Mouse (Mus musculus) bone marrow macrophage, adult 2 months (primary cell): Measurements from ENCODE around the gene Wdr82. TPM values are rescaled to one million over a fixed set of nuclear protein-coding genes. Genes with fewer than 3 reads are reported as not detected.

Experiments
- H3K27ac ChIP-seq: 2 replicates; pipeline ENCODE4 v1.5.1; 2012; ENCODE audit warnings: low read depth, low read length; ENCODE audit not compliant: insufficient read depth
- H3K4me1 ChIP-seq: 2 replicates; pipeline ENCODE4 v1.6.1; 2012; ENCODE audit warnings: low read length; ENCODE audit not compliant: control insufficient read depth, insufficient read depth
- H3K4me3 ChIP-seq: 2 replicates; pipeline ENCODE4 v1.5.1; 2012; ENCODE audit warnings: mild to moderate bottlenecking, low read length, moderate library complexity; ENCODE audit not compliant: insufficient read depth
- CTCF ChIP-seq: IDR thresholded peaks from 2 replicates; pipeline ENCODE4 v1.5.1; 2012; ENCODE audit warnings: low read depth, mild to moderate bottlenecking, low read length, moderate library complexity
- POLR2A ChIP-seq: IDR thresholded peaks from 2 replicates; pipeline ENCODE4 v1.6.1; 2012; ENCODE audit warnings: mild to moderate bottlenecking, low read depth, low read length, borderline replicate concordance
- polyA plus RNA-seq: library from polyadenylated mRNA; stranded (reverse); fragments of >200 nt; gene quantifications from 2 replicates; pipeline ENCODE4 v1.2.4, GENCODE M21; 2012; ENCODE audit not compliant: missing spikeins, insufficient read depth, insufficient read length

The Wdr82 gene
- 30.8 and 37.0 TPM in 2 replicates for polyA plus RNA-seq

DNA sequence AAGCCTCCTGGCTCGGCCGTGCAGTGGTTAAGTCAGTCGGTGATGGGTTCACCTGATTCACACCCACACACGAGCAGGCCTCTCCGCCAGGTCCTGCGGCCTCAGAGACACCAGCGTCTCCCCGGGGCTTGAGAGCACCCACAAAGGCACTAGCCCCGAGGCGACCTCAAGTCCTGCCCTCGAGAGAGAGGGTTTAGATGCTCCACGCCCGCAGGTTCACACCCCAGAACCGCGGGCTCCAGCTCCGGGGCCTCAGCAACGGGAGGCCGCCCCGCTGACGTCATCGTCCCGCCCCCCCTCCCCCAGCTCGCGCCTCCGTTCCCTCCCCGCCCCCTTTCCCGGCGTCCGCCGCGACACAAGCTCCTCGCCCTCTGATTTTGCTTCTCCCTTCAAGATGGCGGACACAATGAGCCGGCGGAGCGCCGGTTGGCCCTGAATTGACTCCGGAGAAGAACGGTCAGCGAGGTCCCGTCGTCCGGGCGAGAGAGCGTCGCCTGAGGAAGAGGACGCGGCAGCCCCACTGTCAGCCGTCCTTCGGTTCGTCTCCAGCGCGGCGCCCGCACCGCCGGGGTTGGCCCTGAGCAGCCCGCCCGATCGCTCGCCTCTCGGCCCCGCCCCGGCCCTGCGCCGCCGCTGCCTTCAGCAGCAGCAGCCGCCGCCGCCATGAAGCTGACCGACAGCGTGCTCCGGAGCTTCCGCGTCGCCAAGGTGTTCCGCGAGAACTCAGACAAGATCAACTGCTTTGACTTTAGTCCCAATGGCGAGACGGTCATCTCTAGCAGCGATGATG is at the start of gene Wdr82:
Gene Wdr82, plus strand, starts transcription at position 373 of the 790 bp plus-strand sequence.
- Histone ChIP-seq H3K4me3 (peak within 1 kb of the TSS; percentile 99), H3K27ac (peak within 1 kb of the TSS; percentile 88)

DNA sequence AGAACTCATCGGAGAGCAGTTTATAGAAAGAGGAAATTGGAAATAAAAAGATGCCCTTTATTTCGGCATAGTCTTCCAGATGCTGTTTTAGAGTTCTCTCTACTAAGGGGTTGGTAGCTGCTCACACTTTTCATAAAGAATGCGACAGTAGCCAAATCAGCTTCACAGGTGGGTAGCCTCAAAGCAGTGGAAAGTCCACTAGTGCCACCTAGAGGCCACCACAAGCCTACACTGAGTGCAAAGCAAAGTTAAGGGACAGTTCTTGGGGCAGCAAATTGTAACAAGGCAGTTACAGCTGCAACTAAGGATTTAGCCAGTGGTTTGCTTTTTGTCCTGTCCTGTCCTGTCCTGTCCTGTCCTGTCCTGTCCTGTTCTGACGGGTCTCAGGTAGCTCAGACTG is 47.1 kb upstream of the Wdr82 start:
- H3K4me3 ChIP-seq: no peak overlapping the region
- H3K27ac ChIP-seq: no peak overlapping the region
- no peak for TF ChIP-seq CTCF
- TF ChIP-seq POLR2A: no peak
- H3K4me1 ChIP-seq: no peaks in the 10 kb centered on the region

More for the DNA sequence above, at the start of gene Wdr82:
- peaks cover 17% of the 10 kb centered on the region for H3K4me1 ChIP-seq
- TF ChIP-seq POLR2A: no peak
- TF ChIP-seq CTCF: no peak

DNA sequence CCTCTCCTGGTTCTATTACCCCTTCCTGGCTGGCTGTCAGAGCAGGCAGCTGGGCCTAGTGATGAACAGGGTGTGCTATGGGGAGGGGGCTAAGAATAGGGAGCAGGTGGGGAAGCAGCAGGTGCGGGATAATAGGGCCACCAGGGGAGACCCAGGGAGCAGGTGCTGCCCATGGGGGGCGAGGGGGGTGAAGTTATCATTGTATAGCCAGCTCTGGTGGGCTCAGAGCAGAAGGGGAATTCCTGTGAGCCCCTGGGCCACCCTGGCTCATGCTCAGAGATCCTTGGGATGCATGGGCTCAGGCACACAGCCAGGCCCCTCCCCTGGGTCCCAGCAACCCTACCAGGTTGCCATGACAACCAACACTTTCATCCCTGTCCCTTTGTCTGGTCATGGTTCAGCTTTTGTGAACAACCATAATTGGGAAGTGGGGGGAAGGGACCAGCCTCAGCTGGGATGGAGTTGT is 43.9 kb upstream of the Wdr82 start:
- Histone ChIP-seq H3K4me1 (no peaks in the 10 kb centered on the region), H3K4me3 (no peak overlapping the region), H3K27ac (no peak overlapping the region)
- TF ChIP-seq CTCF: no peak
- TF ChIP-seq POLR2A: no peak

DNA sequence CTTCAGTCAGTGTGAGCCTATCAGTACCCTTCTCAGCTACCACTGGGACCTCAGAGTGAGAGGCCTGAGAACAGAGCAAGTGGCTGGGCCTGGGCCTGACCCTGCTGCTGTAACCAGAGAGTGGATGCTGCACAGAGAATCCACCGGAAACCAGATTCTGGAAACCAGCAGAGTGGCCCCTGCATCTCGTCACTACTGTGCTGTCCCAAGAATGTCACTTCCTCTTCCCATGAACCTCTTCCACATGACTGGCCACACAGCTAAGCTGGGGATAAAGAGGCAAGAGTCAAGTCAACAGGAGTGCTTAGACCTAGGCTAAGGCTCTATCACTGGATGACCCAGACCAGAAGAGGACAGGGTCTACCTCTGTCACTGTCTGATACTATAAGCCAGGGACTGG is 41.7 kb upstream of the Wdr82 start:
- H3K4me1 ChIP-seq: no peaks in the 10 kb centered on the region
- TF ChIP-seq POLR2A (no peak), CTCF (no peak)
- H3K4me3 ChIP-seq: no peak overlapping the region
- no peak overlapping the region for H3K27ac ChIP-seq

DNA sequence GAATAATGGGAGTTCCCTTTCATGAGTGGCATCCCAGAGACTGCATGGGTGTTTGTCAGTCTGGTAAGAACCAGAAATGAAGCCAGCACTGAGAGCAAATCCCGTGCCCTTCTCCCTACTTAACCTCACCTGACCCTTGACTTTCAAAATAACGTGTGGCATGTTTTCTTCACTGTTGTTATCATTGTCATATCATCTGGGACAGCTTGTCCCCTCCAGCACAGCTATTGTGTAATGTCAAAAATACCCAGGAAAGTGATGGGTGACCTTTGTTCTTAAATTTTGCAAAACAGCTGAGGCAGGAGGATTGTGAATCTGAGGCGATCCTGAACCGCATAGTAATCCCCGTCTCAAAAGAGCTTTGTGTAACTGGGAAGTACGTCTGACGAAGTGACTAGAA is 40.5 kb upstream of the Wdr82 start:
- H3K27ac ChIP-seq: no peak overlapping the region
- H3K4me3 ChIP-seq: no peak overlapping the region
- H3K4me1 ChIP-seq: no peaks in the 10 kb centered on the region
- TF ChIP-seq POLR2A: no peak
- TF ChIP-seq CTCF: no peak

DNA sequence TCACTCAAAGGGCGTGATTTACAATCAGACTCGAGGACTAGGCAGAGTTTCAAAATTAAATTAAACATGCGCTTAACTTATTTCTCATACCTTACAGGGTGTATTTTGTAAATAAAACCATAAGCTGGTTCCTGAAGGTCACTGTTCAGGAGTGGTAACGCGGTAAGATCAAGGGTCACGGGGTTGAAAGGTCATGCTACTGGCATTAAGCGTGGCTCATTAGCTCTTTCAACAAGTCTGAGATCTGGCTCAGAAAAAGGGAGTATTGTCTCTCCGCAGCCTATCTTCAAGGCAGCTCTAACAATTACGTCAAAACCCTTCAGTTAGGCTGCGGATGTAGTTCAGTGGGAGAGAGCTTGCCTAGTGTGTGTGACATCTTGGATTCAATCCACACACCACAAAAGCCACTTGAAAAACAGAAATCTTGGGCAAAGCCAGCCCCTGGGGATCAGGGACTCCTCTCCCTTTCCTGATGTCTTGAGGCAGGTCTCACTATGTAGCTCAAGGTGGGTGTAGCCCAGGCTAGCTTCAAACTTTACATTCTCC is 33.0 kb upstream of the Wdr82 start:
- Histone ChIP-seq H3K27ac (no peak overlapping the region), H3K4me3 (no peak overlapping the region), H3K4me1 (no peaks in the 10 kb centered on the region)
- TF ChIP-seq CTCF (no peak), POLR2A (no peak)

DNA sequence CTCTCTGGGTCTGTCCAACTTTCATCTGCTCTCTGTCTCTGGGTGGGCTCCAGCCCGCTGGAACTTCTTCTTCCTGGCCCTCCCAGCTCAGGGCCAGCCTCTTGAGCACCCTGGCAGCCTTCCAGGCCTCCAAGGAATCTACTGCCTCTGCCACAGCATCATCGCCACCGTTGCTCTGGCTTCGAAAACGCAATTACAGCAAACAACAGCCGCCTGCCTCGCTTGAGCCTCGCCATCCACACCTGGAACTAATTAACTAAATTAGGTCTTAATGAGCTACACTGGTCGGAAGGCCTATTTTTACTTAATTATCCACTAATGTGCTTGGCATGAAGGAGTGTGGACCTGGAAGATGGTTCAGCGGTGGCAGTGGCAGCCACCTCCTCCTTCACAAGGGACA is 31.0 kb upstream of the Wdr82 start:
- Histone ChIP-seq H3K27ac (no peak overlapping the region), H3K4me1 (no peaks in the 10 kb centered on the region)
- TF ChIP-seq POLR2A (no peak), CTCF (no peak)

DNA sequence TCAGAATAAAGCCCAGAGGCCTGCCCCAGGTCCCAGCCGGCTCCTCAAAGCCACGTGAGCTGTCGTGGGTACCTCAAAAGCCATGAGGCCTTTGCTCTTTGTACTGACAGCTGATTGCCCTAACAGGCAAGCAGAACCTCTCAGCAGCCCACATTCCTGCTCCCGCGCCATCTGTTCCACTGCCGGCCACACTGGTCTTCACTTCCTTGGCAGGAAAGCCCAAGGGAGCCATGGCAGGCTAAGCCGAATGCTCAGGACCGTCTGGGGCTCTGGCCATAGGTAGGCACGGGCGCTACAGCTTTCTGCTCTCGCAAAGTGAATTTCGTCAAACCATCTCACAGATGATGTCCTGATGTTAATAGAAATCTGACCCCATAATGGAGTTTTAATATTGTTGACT is 28.8 kb upstream of the Wdr82 start:
- no peak overlapping the region for H3K27ac ChIP-seq
- no peak for TF ChIP-seq CTCF
- no peak for TF ChIP-seq POLR2A
- no peak overlapping the region for H3K4me3 ChIP-seq
- no peaks in the 10 kb centered on the region for H3K4me1 ChIP-seq

More for the DNA sequence above, 31.0 kb upstream of the Wdr82 start:
- no peak overlapping the region for H3K4me3 ChIP-seq

DNA sequence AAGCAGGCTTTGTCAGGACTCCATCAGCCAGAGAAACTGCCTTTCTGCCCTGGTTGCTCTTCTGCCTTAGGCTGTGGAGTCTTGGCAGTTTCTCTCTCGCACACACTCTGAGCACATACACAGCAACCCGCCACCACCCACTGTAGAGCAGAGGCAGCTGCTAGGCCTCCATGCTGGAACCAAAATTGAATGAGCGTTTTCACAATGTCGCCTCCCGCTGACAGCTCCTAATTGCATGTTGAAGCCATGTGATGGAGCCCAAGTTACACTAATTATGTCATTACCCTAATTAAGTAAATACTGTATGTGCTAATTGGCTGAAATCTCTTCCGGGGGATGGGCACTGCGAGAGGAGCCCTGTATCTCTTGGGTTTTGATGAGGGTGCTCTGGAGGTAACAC is 26.6 kb upstream of the Wdr82 start:
- Histone ChIP-seq H3K4me3 (no peak overlapping the region), H3K27ac (no peak overlapping the region), H3K4me1 (no peaks in the 10 kb centered on the region)
- TF ChIP-seq POLR2A (no peak), CTCF (no peak)

DNA sequence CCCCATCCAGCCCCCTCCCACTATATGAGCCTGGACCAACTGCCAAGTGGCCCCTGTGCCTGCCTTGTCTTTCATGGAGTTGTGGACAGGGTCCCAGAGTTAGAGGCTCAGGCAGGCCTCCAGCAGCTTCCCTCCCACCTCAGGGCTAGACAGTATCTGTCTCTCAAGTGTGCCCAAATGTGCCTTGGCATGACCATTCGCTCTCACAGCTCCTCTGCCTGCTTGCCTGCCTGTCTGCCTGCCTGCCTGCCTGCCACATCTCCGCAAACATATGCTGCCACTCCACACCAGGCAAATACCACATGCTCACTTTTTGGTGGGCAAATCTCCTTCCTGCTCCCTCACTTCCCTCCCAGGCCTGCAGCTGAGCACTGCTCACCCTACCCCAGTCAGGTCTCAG is 25.1 kb upstream of the Wdr82 start:
- Histone ChIP-seq H3K27ac (no peak overlapping the region), H3K4me3 (no peak overlapping the region), H3K4me1 (no peaks in the 10 kb centered on the region)
- no peak for TF ChIP-seq CTCF
- no peak for TF ChIP-seq POLR2A
